Mouse (Mus musculus) CD4-positive, CD25-positive, alpha-beta regulatory T cell, adult 9 weeks (primary cell): ENCODE data around the gene Cbr2. TPM values are rescaled to one million over a fixed set of nuclear protein-coding genes. Genes with fewer than 3 reads are reported as not detected.

Experiments used
- polyA plus RNA-seq: library from polyadenylated mRNA; unstranded; fragments of 100-300 nt; shearing (Covaris generic); gene quantifications from one replicate; pipeline ENCODE4 v1.2.1, GENCODE M21; 2017

Gene Cbr2
- not detected for polyA plus RNA-seq

GRCm38 (mm10) chr11:120731858-120732680 is at the start of gene Cbr2:
Gene Cbr2 (minus strand): TSS chr11:120732114.

GRCm38 (mm10) chr11:120762672-120763041 is 30.7 kb upstream of the Cbr2 start, which contains the start of gene Hmga1b:
Gene Hmga1b (plus strand): TSS chr11:120762794.

GRCm38 (mm10) chr11:120727169-120727527 is 4.8 kb downstream of the Cbr2 start, which contains the start of gene Dcxr:
Gene Dcxr (minus strand): TSS chr11:120727281.

GRCm38 (mm10) chr11:120721124-120722066 is 10.5 kb downstream of the Cbr2 start, which contains the start of gene Rac3:
Gene Rac3 (plus strand): TSS chr11:120721470.

GRCm38 (mm10) chr11:120713580-120714518 is 18.1 kb downstream of the Cbr2 start, which contains the start of the genes Cenpx and Lrrc45:
Gene Cenpx (minus strand): TSS chr11:120713738.
Gene Lrrc45 (plus strand): TSS chr11:120713925.

Other genes starting within 250 kb of the Cbr2 start
- 84.8 TPM for gene Mrpl12, start 247.5 kb downstream of the Cbr2 start, polyA plus RNA-seq
- gene Slc25a10, start 240.3 kb downstream of the Cbr2 start, polyA plus RNA-seq, result 12.9 TPM
- not detected for gene Gcgr, start 201.4 kb downstream of the Cbr2 start, polyA plus RNA-seq
- gene Mcrip1, start 182.4 kb downstream of the Cbr2 start, polyA plus RNA-seq, result 95.6 TPM
- gene Ppp1r27, start 181.0 kb downstream of the Cbr2 start, polyA plus RNA-seq, result not detected
- gene P4hb, start 158.9 kb downstream of the Cbr2 start, polyA plus RNA-seq, result 224 TPM
- 899 TPM for gene Arhgdia, start 150.5 kb downstream of the Cbr2 start, polyA plus RNA-seq
- 3.4 TPM for gene Alyref, start 133.7 kb downstream of the Cbr2 start, polyA plus RNA-seq
- gene Anapc11, start 133.7 kb downstream of the Cbr2 start, polyA plus RNA-seq, result 147 TPM
- gene Npb, start 123.6 kb downstream of the Cbr2 start, polyA plus RNA-seq, result 0.92 TPM
- 206 TPM for gene Pcyt2, start 114.2 kb downstream of the Cbr2 start, polyA plus RNA-seq
- gene Sirt7, start 106.9 kb downstream of the Cbr2 start, polyA plus RNA-seq, result 128 TPM
- gene Mafg, start 98.5 kb downstream of the Cbr2 start, polyA plus RNA-seq, result 8.0 TPM
- gene Pycr1, start 88.3 kb downstream of the Cbr2 start, polyA plus RNA-seq, result 0.72 TPM
- gene Myadml2, start 84.0 kb downstream of the Cbr2 start, polyA plus RNA-seq, result 0.40 TPM
- gene Notum, start 70.9 kb downstream of the Cbr2 start, polyA plus RNA-seq, result not detected
- gene Aspscr1, start 59.1 kb downstream of the Cbr2 start, polyA plus RNA-seq, result 104 TPM
- gene Cenpx, start 18.4 kb downstream of the Cbr2 start, polyA plus RNA-seq, result 146 TPM
- gene Lrrc45, start 18.2 kb downstream of the Cbr2 start, polyA plus RNA-seq, result 75.0 TPM
- gene Rac3, start 10.6 kb downstream of the Cbr2 start, polyA plus RNA-seq, result 0.63 TPM
- gene Dcxr, start 4.8 kb downstream of the Cbr2 start, polyA plus RNA-seq, result 26.8 TPM
- 10.3 TPM for gene Hmga1b, start 30.7 kb upstream of the Cbr2 start, polyA plus RNA-seq
- 1.8 TPM for gene Rfng, start 52.1 kb upstream of the Cbr2 start, polyA plus RNA-seq
- gene Gps1, start 52.2 kb upstream of the Cbr2 start, polyA plus RNA-seq, result 183 TPM
- 50.4 TPM for gene Dus1l, start 64.3 kb upstream of the Cbr2 start, polyA plus RNA-seq
- 50.9 TPM for gene Fasn, start 92.4 kb upstream of the Cbr2 start, polyA plus RNA-seq
- 0.21 TPM for gene Ccdc57, start 200.8 kb upstream of the Cbr2 start, polyA plus RNA-seq
- 13.9 TPM for gene Slc16a3, start 216.4 kb upstream of the Cbr2 start, polyA plus RNA-seq